In genomic region chr3:96094203-96094602, GRCm38 (mm10) we compare ENCODE assay signal across 13 mouse cellular contexts. TPM values are rescaled to one million over a fixed set of nuclear protein-coding genes. Genes with fewer than 3 reads are reported as not detected.
DNase-seq lines count a peak whose midpoint lies in the region; ATAC-seq and TF ChIP-seq lines count a peak whose summit lies in the region.
"Had no signal": no experiment of that assay in that cellular context is flagged by ENCODE, and none has a peak within 500 bp of the region (broad histone marks: within the 10 kb centered on the region; RNA-seq: fewer than 3 reads in every experiment).

No protein-coding gene starts in this region.

- H3K36me3 ChIP-seq in MEL (ENCODE audit: control insufficient read depth in 1 of 2, insufficient read depth in 2 of 2, low read length in 2 of 2), result peaks cover 0 to 12% of the 10 kb centered on the region in 2 experiments; a peak in 2 of 4 replicates
- H3K36me3 ChIP-seq in intestine, postnatal 0 days (ENCODE audit: control insufficient read depth, insufficient read depth), result no peaks in the 10 kb centered on the region
- H3K36me3 ChIP-seq in liver, embryonic 14.5 days (replicated peaks; ENCODE audit: control insufficient read depth, insufficient read depth, low read depth), result no peaks in the 10 kb centered on the region
- no peaks in the 10 kb centered on the region for H3K36me3 ChIP-seq in midbrain, postnatal 0 days (ENCODE audit: insufficient read depth, low read length)
- H3K36me3 ChIP-seq: embryonic facial prominence, embryonic 13.5 days; forebrain, embryonic 15.5 days had no signal

- no peak overlapping the region for H3K27ac ChIP-seq in MEL (ENCODE audit: control insufficient read depth, low read depth, low read length)
- peak overlapping the region; percentile 82 for H3K27ac ChIP-seq in intestine, postnatal 0 days (ENCODE audit: low read depth, low read length)
- H3K27ac ChIP-seq in liver, embryonic 14.5 days, result no peak overlapping the region
- H3K27ac ChIP-seq in midbrain, postnatal 0 days (ENCODE audit: low read depth, low read length), result no peak overlapping the region
- H3K27ac ChIP-seq: embryonic facial prominence, embryonic 13.5 days; forebrain, embryonic 15.5 days; macrophage had no signal

- TF ChIP-seq RAD21 in MEL (IDR thresholded peaks at IDR 0.05; ENCODE audit: low read depth, low read length), result no peak

- no peaks in the 10 kb centered on the region for H3K9me3 ChIP-seq in MEL (replicated peaks; ENCODE audit: insufficient read depth, low read length)
- H3K9me3 ChIP-seq in intestine, postnatal 0 days (ENCODE audit: control insufficient read depth), result no peaks in the 10 kb centered on the region
- H3K9me3 ChIP-seq in liver, embryonic 14.5 days (ENCODE audit: control insufficient read depth, low read length), result no peaks in the 10 kb centered on the region
- H3K9me3 ChIP-seq in midbrain, postnatal 0 days (ENCODE audit: low read length), result no peaks in the 10 kb centered on the region
- H3K9me3 ChIP-seq: embryonic facial prominence, embryonic 13.5 days; forebrain, embryonic 15.5 days had no signal

- peak in 1 of 2 experiments; percentile 23; a peak in 1 of 4 replicates for TF ChIP-seq EP300 in MEL (IDR thresholded peaks at IDR 0.05; ENCODE audit: low read depth in 1 of 2, low read length in 2 of 2)
- TF ChIP-seq EP300 in liver, embryonic 14.5 days (IDR thresholded peaks at IDR 0.05; ENCODE audit: low read depth), result no peak

- DNase-seq in MEL (ENCODE audit: low read depth, low spot score), result peak; percentile 78
- DNase-seq in heart, adult 8-10 months (ENCODE audit: low spot score), result peak; percentile 21
- peak in 1 of 3 experiments; percentile 20 for DNase-seq in liver, embryonic 14.5 days (ENCODE audit: low read depth in 3 of 3, low spot score in 3 of 3)
- DNase-seq in adrenal gland, postnatal 25 days, result no peak
- no peak for DNase-seq in midbrain, postnatal 0 days (ENCODE audit: low spot score)
- no peak for DNase-seq in layer of hippocampus, postnatal 14 days (ENCODE audit: low spot score in 2 of 2)
- DNase-seq: cerebellum, adult 11-12 months; right cerebral cortex, postnatal 25 days had no signal

- peaks cover 9 to 29% of the 10 kb centered on the region in 2 experiments for H3K4me1 ChIP-seq in MEL (ENCODE audit: control insufficient read depth in 1 of 2, insufficient read depth in 2 of 2, low read length in 2 of 2)
- no peaks in the 10 kb centered on the region; the same call in 1 of the 2 replicates for H3K4me1 ChIP-seq in intestine, postnatal 0 days (replicated peaks; ENCODE audit: control insufficient read depth, insufficient read depth, low read length)
- peaks cover 0 to 3% of the 10 kb centered on the region in 2 experiments; a peak in 1 of 4 replicates for H3K4me1 ChIP-seq in liver, embryonic 14.5 days (replicated peaks; ENCODE audit: control insufficient read depth in 2 of 2, insufficient read depth in 2 of 2, low read length in 1 of 2)
- no peaks in the 10 kb centered on the region for H3K4me1 ChIP-seq in midbrain, postnatal 0 days (ENCODE audit: insufficient read depth, low read length)
- H3K4me1 ChIP-seq: embryonic facial prominence, embryonic 13.5 days; forebrain, embryonic 15.5 days had no signal

- H3K9ac ChIP-seq in MEL (ENCODE audit: control insufficient read depth, low read depth, low read length, poor library complexity, severe bottlenecking), result peak overlapping the region; percentile 26
- H3K9ac ChIP-seq in intestine, postnatal 0 days (ENCODE audit: low read depth, low read length), result no peak overlapping the region
- no peak overlapping the region for H3K9ac ChIP-seq in liver, embryonic 14.5 days (replicated peaks)
- H3K9ac ChIP-seq in midbrain, postnatal 0 days (replicated peaks; ENCODE audit: low read length, poor library complexity, severe bottlenecking), result no peak overlapping the region
- H3K9ac ChIP-seq: embryonic facial prominence, embryonic 13.5 days; forebrain, embryonic 15.5 days had no signal

- H3K4me2 ChIP-seq in intestine, postnatal 0 days (replicated peaks; ENCODE audit: low read depth), result peak overlapping the region; percentile 58
- no peak overlapping the region for H3K4me2 ChIP-seq in liver, embryonic 14.5 days (ENCODE audit: low read depth)
- no peak overlapping the region for H3K4me2 ChIP-seq in midbrain, postnatal 0 days (ENCODE audit: low read depth, low read length, poor library complexity, severe bottlenecking)
- H3K4me2 ChIP-seq: embryonic facial prominence, embryonic 13.5 days; forebrain, embryonic 15.5 days had no signal

- no peaks in the 10 kb centered on the region for H3K79me2 ChIP-seq in MEL (ENCODE audit: control insufficient read depth, insufficient read depth, low read length, poor library complexity)

- H3K27me3 ChIP-seq in MEL (ENCODE audit: control insufficient read depth in 1 of 2, insufficient read depth in 2 of 2, low read length in 2 of 2), result no peaks in the 10 kb centered on the region
- H3K27me3 ChIP-seq in intestine, postnatal 0 days (replicated peaks; ENCODE audit: control insufficient read depth, insufficient read depth, low read length), result no peaks in the 10 kb centered on the region
- no peaks in the 10 kb centered on the region; the same call in 1 of the 2 replicates for H3K27me3 ChIP-seq in liver, embryonic 14.5 days (ENCODE audit: control insufficient read depth, insufficient read depth, low read length)
- H3K27me3 ChIP-seq in midbrain, postnatal 0 days (ENCODE audit: insufficient read depth, low read length), result no peaks in the 10 kb centered on the region
- H3K27me3 ChIP-seq: embryonic facial prominence, embryonic 13.5 days; forebrain, embryonic 15.5 days had no signal

- no peak for TF ChIP-seq POLR2A in MEL (IDR thresholded peaks at IDR 0.05; ENCODE audit: control insufficient read depth in 1 of 2, insufficient read depth in 1 of 2, low read depth in 1 of 2, low read length in 2 of 2, poor library complexity in 1 of 2)

- peak; percentile 89 for ATAC-seq in intestine, postnatal 0 days
- ATAC-seq in liver, embryonic 14.5 days (ENCODE audit: insufficient read depth), result peak; percentile 56; the same call in 1 of the 2 replicates
- no peak for ATAC-seq in midbrain, postnatal 0 days (ENCODE audit: low FRiP score)
- ATAC-seq: forebrain, embryonic 15.5 days had no signal

- TF ChIP-seq CTCF in MEL (IDR thresholded peaks at IDR 0.05 in 2 of 3, conservative IDR thresholded peaks at IDR 0.05 in 1 of 3; ENCODE audit: control insufficient read depth in 1 of 3, insufficient read depth in 1 of 3, low read depth in 2 of 3, low read length in 3 of 3, poor library complexity in 1 of 3, severe bottlenecking in 1 of 3), result no peak
- TF ChIP-seq CTCF in intestine, postnatal 0 days (IDR thresholded peaks at IDR 0.05; ENCODE audit: low read depth), result 0 out of 2 replicates have a peak, but pooled peaks have one; percentile 19
- TF ChIP-seq CTCF in liver, embryonic 14.5 days (IDR thresholded peaks at IDR 0.05; ENCODE audit: low read depth), result no peak
- no peak for TF ChIP-seq CTCF in midbrain, postnatal 0 days (IDR thresholded peaks at IDR 0.05)

- WGBS in intestine, postnatal 0 days, result 37% methylated on average over 13 of the region's 13 CpGs
- WGBS in liver, embryonic 14.5 days (ENCODE audit: insufficient replicate concordance), result 50% methylated on average over 13 of the region's 13 CpGs
- 84% methylated on average over 13 of the region's 13 CpGs for WGBS in midbrain, postnatal 0 days

- H3K4me3 ChIP-seq in MEL (ENCODE audit: control insufficient read depth in 1 of 2, insufficient read depth in 1 of 2, low read depth in 2 of 2, low read length in 2 of 2), result peak overlapping the region; percentile 45 to 47
- 0 out of 2 replicates have a peak overlapping the region, but pooled peaks have one; percentile 20 for H3K4me3 ChIP-seq in intestine, postnatal 0 days (ENCODE audit: low read depth, low read length)
- no peak overlapping the region for H3K4me3 ChIP-seq in liver, embryonic 14.5 days (ENCODE audit: insufficient read depth in 1 of 2, low read depth in 2 of 2, low read length in 2 of 2)
- no peak overlapping the region for H3K4me3 ChIP-seq in midbrain, postnatal 0 days (ENCODE audit: low read depth, low read length)
- H3K4me3 ChIP-seq: embryonic facial prominence, embryonic 13.5 days; forebrain, embryonic 15.5 days; myocyte had no signal

TF ChIP-seq in MEL, 35 proteins besides CTCF, POLR2A, EP300 and RAD21 (continues in another document):
- TF ChIP-seq ZKSCAN1 (IDR thresholded peaks at IDR 0.05; ENCODE audit: low read depth, low read length), result no peak
- TF ChIP-seq NELFE (IDR thresholded peaks at IDR 0.05; ENCODE audit: low read depth, low read length), result peak; percentile 32; the same call in 1 of the 2 replicates
- no peak for TF ChIP-seq USF1 (IDR thresholded peaks at IDR 0.05; ENCODE audit: low read depth, low read length)
- TF ChIP-seq TCF12 (IDR thresholded peaks at IDR 0.05; ENCODE audit: low read depth, low read length), result no peak
- TF ChIP-seq MXI1 (IDR thresholded peaks at IDR 0.05; ENCODE audit: low read depth, low read length), result no peak
- peak; percentile 14; the same call in 1 of the 2 replicates for TF ChIP-seq SMC3 (IDR thresholded peaks at IDR 0.05; ENCODE audit: low read depth, low read length)

RNA-seq across cellular contexts. Expression of gene Otud7b, which starts 10.1 kb away (rescaled TPM):
- total RNA-seq in MEL (2012; rRNA removed), result 25.8 and 27.5 TPM in 2 replicates
- polyA plus RNA-seq in MEL (2012; ENCODE audit: insufficient read depth in 1 of 2, insufficient read length in 2 of 2, low read depth in 1 of 2, low replicate concordance in 2 of 2, missing spikeins in 1 of 2), result 10 to 100 TPM; 17.9 to 24.4 TPM
- total RNA-seq in heart, adult 8-10 months (2022), result 10 to 100 TPM; 55.4 to 63.1 (median 59.8) TPM
- polyA plus RNA-seq in intestine, postnatal 0 days (2015; fragmentation: Nextera tagmentation; extraction: Ambion mirVana), result 16.6 and 17.0 TPM in 2 replicates
- 2.8 and 3.5 TPM in 2 replicates for polyA plus RNA-seq in liver, embryonic 14.5 days (2012; rRNA removed)
- 5.2 and 8.4 TPM in 2 replicates for polyA plus RNA-seq in liver, embryonic 14.5 days (2014; fragmentation: Nextera tagmentation; extraction: Ambion mirVana)
- 25.8 and 40.5 TPM in 2 replicates for total RNA-seq in adrenal gland, postnatal 25 days (2021)
- 14.3 and 16.3 TPM in 2 replicates for total RNA-seq in midbrain, postnatal 0 days (2014; rRNA removed)
- polyA plus RNA-seq in midbrain, postnatal 0 days (2015; fragmentation: Nextera tagmentation; extraction: Ambion mirVana), result 5.7 and 7.5 TPM in 2 replicates
- total RNA-seq in layer of hippocampus, postnatal 14 days (2021), result 10 to 100 TPM; 27.4 to 31.0 TPM

RNA-seq across cellular contexts. Expression of gene Vps45, which starts 35.9 kb away (rescaled TPM):
- 24.4 and 28.9 TPM in 2 replicates for total RNA-seq in MEL (2012; rRNA removed)
- 10 to 100 TPM; 20.6 to 92.0 TPM for polyA plus RNA-seq in MEL (2012; ENCODE audit: insufficient read depth in 1 of 2, insufficient read length in 2 of 2, low read depth in 1 of 2, low replicate concordance in 2 of 2, missing spikeins in 1 of 2)
- 10 to 100 TPM; 27.2 to 33.8 (median 30.0) TPM for total RNA-seq in heart, adult 8-10 months (2022)
- polyA plus RNA-seq in intestine, postnatal 0 days (2015; fragmentation: Nextera tagmentation; extraction: Ambion mirVana), result 22.5 and 27.1 TPM in 2 replicates
- polyA plus RNA-seq in liver, embryonic 14.5 days (2012; rRNA removed), result 4.8 and 6.6 TPM in 2 replicates
- polyA plus RNA-seq in liver, embryonic 14.5 days (2014; fragmentation: Nextera tagmentation; extraction: Ambion mirVana), result 9.0 and 9.8 TPM in 2 replicates
- total RNA-seq in adrenal gland, postnatal 25 days (2021), result 39.0 and 41.2 TPM in 2 replicates
- 29.5 and 35.3 TPM in 2 replicates for total RNA-seq in midbrain, postnatal 0 days (2014; rRNA removed)
- polyA plus RNA-seq in midbrain, postnatal 0 days (2015; fragmentation: Nextera tagmentation; extraction: Ambion mirVana), result 60.6 and 61.1 TPM in 2 replicates
- total RNA-seq in layer of hippocampus, postnatal 14 days (2021), result 10 to 100 TPM; 41.1 to 47.8 TPM

Comparison
In these comparisons a context has a peak if more than half of its experiments do, and no peak if none do; other contexts are left out.
1. DNase-seq: peak in MEL (single experiment) and heart, adult 8-10 months (single experiment); none in adrenal gland, postnatal 25 days (single experiment), midbrain, postnatal 0 days (single experiment) and layer of hippocampus, postnatal 14 days (0 of 2).
2. H3K4me3 ChIP-seq: peak in MEL (2 of 2) and intestine, postnatal 0 days (single experiment); none in liver, embryonic 14.5 days (0 of 2) and midbrain, postnatal 0 days (single experiment).